32 mouse cellular contexts compared by ENCODE assay signal in the genomic region with DNA sequence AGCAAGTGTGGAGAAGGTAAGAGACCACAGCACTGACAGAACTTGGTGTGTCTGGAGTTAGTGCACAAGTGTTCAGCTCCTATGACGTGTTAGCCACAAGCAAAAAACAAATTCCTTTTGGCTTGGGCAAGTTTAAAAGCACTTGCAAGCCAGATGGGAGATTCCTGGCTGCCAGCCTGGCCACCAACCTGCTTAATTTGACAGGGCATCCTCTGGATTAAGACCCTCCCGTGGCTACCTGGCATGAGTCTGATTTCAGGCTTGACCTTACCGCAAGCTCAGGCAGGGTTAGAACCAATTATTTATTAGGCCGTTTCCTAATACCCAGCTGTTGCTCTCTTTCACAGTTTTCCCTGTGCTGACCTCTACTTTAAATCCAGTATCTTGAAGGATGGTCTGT. TPM values are rescaled to one million over a fixed set of nuclear protein-coding genes. Genes with fewer than 3 reads are reported as not detected.
A peak's percentile ranks its signal among the peaks of the same experiment; 100 is the strongest.
DNase-seq lines count a peak whose midpoint lies in the region; ATAC-seq and TF ChIP-seq lines count a peak whose summit lies in the region.
"Had no signal": no experiment of that assay in that cellular context is flagged by ENCODE, and none has a peak within 500 bp of the region (broad histone marks: within the 10 kb centered on the region; RNA-seq: fewer than 3 reads in every experiment).

No protein-coding gene starts in this region.

- H3K9ac ChIP-seq in hindbrain, embryonic 12.5 days, result no peak overlapping the region
- H3K9ac ChIP-seq in lung, embryonic 16.5 days (ENCODE audit: low read length), result no peak overlapping the region
- H3K9ac ChIP-seq in ES-Bruce4 (ENCODE audit: low read depth, poor library complexity, severe bottlenecking), result peak overlapping the region; percentile 91; the same call in 1 of the 2 replicates
- H3K9ac ChIP-seq: liver, embryonic 14.5 days had no signal

- H3K4me2 ChIP-seq in hindbrain, embryonic 12.5 days (replicated peaks), result no peak overlapping the region
- H3K4me2 ChIP-seq in lung, embryonic 16.5 days (ENCODE audit: low read depth, low read length), result no peak overlapping the region

- H3K9me3 ChIP-seq in hindbrain, embryonic 10.5 days, result no peaks in the 10 kb centered on the region
- H3K9me3 ChIP-seq in hindbrain, embryonic 12.5 days (replicated peaks), result no peaks in the 10 kb centered on the region
- H3K9me3 ChIP-seq in lung, embryonic 16.5 days (ENCODE audit: control insufficient read depth, low read length), result no peaks in the 10 kb centered on the region
- H3K9me3 ChIP-seq in E14TG2a.4 (ENCODE audit: low read length) (no peaks in the 10 kb centered on the region), ES-Bruce4 (replicated peaks; ENCODE audit: control insufficient read depth, insufficient read depth, low read length, poor library complexity, severe bottlenecking) (no peaks in the 10 kb centered on the region)
- H3K9me3 ChIP-seq: heart, embryonic 12.5 days; hindbrain, embryonic 15.5 days; neural tube, embryonic 12.5 days had no signal

- H3K27ac ChIP-seq in hindbrain, embryonic 10.5 days, result peak overlapping the region; percentile 57; the same call in 1 of the 2 replicates
- H3K27ac ChIP-seq in hindbrain, embryonic 12.5 days, result no peak overlapping the region
- H3K27ac ChIP-seq in lung, embryonic 16.5 days (ENCODE audit: low read length), result peak overlapping the region; percentile 96
- H3K27ac ChIP-seq in ES-Bruce4 (ENCODE audit: insufficient read depth, low read length), result no peak overlapping the region
- H3K27ac ChIP-seq: hindbrain, embryonic 15.5 days; layer of hippocampus, adult 2 months; liver, embryonic 14.5 days; neural tube, embryonic 12.5 days had no signal

- no peak overlapping the region for H3K4me3 ChIP-seq in hindbrain, embryonic 10.5 days
- H3K4me3 ChIP-seq in hindbrain, embryonic 12.5 days, result no peak overlapping the region
- H3K4me3 ChIP-seq in lung, embryonic 16.5 days (ENCODE audit: low read length), result no peak overlapping the region
- H3K4me3 ChIP-seq in E14TG2a.4 (replicated peaks; ENCODE audit: low read length) (peak overlapping the region; percentile 94; the same call in 1 of the 2 replicates), ES-Bruce4 (ENCODE audit: low read depth, low read length) (no peak overlapping the region)
- H3K4me3 ChIP-seq: heart, adult 2 months had no signal

- ATAC-seq in hindbrain, embryonic 12.5 days (ENCODE audit: low FRiP score), result no peak
- no peak for ATAC-seq in lung, embryonic 16.5 days (ENCODE audit: low read depth)
- ATAC-seq: forebrain, embryonic 16.5 days; inflammation-experienced regulatory T-cells, adult 6 months; midbrain, embryonic 16.5 days; Patski had no signal

- no peak for TF ChIP-seq EP300 in ES-Bruce4 (IDR thresholded peaks at IDR 0.05; ENCODE audit: insufficient read depth, low read depth, low read length)

- H3K27me3 ChIP-seq in hindbrain, embryonic 10.5 days (ENCODE audit: insufficient read depth, poor library complexity, severe bottlenecking), result peaks cover 40% of the 10 kb centered on the region; the same call in 1 of the 2 replicates
- no peaks in the 10 kb centered on the region; the same call in 1 of the 2 replicates for H3K27me3 ChIP-seq in hindbrain, embryonic 12.5 days
- H3K27me3 ChIP-seq in lung, embryonic 16.5 days (ENCODE audit: control insufficient read depth, insufficient read depth, low read depth, low read length), result no peaks in the 10 kb centered on the region
- H3K27me3 ChIP-seq in E14TG2a.4 (ENCODE audit: insufficient read depth, low read length) (peaks cover 27% of the 10 kb centered on the region), ES-Bruce4 (ENCODE audit: control insufficient read depth, insufficient read depth, low read length, poor library complexity, severe bottlenecking) (no peaks in the 10 kb centered on the region)
- H3K27me3 ChIP-seq: hindbrain, embryonic 15.5 days had no signal

- no peak for TF ChIP-seq CTCF in E14TG2a.4 (conservative IDR thresholded peaks at IDR 0.05; ENCODE audit: low read length)
- no peak for TF ChIP-seq CTCF in ES-Bruce4 (IDR thresholded peaks at IDR 0.05; ENCODE audit: low read depth, low read length)

- no peak for TF ChIP-seq POLR2A in ES-Bruce4 (IDR thresholded peaks at IDR 0.05; ENCODE audit: insufficient read depth, low read length)

- no peaks in the 10 kb centered on the region for H3K36me3 ChIP-seq in hindbrain, embryonic 10.5 days
- H3K36me3 ChIP-seq in hindbrain, embryonic 12.5 days, result no peaks in the 10 kb centered on the region
- no peaks in the 10 kb centered on the region for H3K36me3 ChIP-seq in lung, embryonic 16.5 days (ENCODE audit: control insufficient read depth, insufficient read depth, low read length)
- no peaks in the 10 kb centered on the region for H3K36me3 ChIP-seq in E14TG2a.4 (ENCODE audit: insufficient read depth, low read length)
- no peaks in the 10 kb centered on the region for H3K36me3 ChIP-seq in ES-Bruce4 (ENCODE audit: control insufficient read depth, insufficient read depth, low read length, poor library complexity, severe bottlenecking)
- H3K36me3 ChIP-seq: G1E; heart, embryonic 12.5 days; hindbrain, embryonic 15.5 days; neural tube, embryonic 12.5 days had no signal

- no peak for DNase-seq in hindbrain, embryonic 10.5 days (ENCODE audit: low spot score)
- no peak for DNase-seq in lung, postnatal 14 days
- no peak for DNase-seq in spleen, adult 12 weeks (ENCODE audit: low spot score)
- DNase-seq: adrenal gland, postnatal 10 days; B cell, adult 2 months; cerebellum, adult 18-20 months; cerebellum, postnatal 36 days; gastrocnemius, adult 2 months; heart, adult 2 months; heart, postnatal 4 days; kidney, adult 2 months; kidney, postnatal 36 days; liver; lung, adult 2 months; retina, postnatal 1 day; right cerebral cortex, postnatal 14 days; thymus, adult 18-20 months; thymus, postnatal 25 days had no signal

- 71% methylated on average over 4 of the region's 4 CpGs for WGBS in hindbrain, embryonic 10.5 days
- 78% methylated on average over 4 of the region's 4 CpGs for WGBS in hindbrain, embryonic 12.5 days
- 84% methylated on average over 4 of the region's 4 CpGs for WGBS in lung, embryonic 16.5 days

- peaks cover 75% of the 10 kb centered on the region for H3K4me1 ChIP-seq in hindbrain, embryonic 10.5 days (replicated peaks)
- peaks cover 42% of the 10 kb centered on the region for H3K4me1 ChIP-seq in hindbrain, embryonic 12.5 days
- peaks cover 39% of the 10 kb centered on the region for H3K4me1 ChIP-seq in lung, embryonic 16.5 days (replicated peaks; ENCODE audit: control insufficient read depth, insufficient read depth, low read length)
- H3K4me1 ChIP-seq in E14TG2a.4 (replicated peaks; ENCODE audit: low read depth, low read length) (peaks cover 87% of the 10 kb centered on the region), ES-Bruce4 (ENCODE audit: control insufficient read depth, insufficient read depth, low read length) (peaks cover 4% of the 10 kb centered on the region)

RNA-seq across cellular contexts. Expression of a gene that starts 1.7 kb away (rescaled TPM):
- 6.6 and 7.2 TPM in 2 replicates for polyA plus RNA-seq in hindbrain, embryonic 10.5 days (2016; fragmentation: Nextera tagmentation; extraction: Ambion mirVana)
- polyA plus RNA-seq in hindbrain, embryonic 12.5 days (2016; fragmentation: Nextera tagmentation; extraction: Ambion mirVana), result 12.9 and 13.0 TPM in 2 replicates
- 3.9 and 4.6 TPM in 2 replicates for polyA plus RNA-seq in lung, embryonic 16.5 days (2015; fragmentation: Nextera tagmentation; extraction: Ambion mirVana)
- polyA plus RNA-seq in ES-Bruce4 (2011; ENCODE audit: insufficient read depth, insufficient read length, low read depth, missing spikeins), result 10.3 and 13.1 TPM in 2 replicates
- polyA plus RNA-seq: G1E had no signal

Comparison
In these comparisons a context has a peak if more than half of its experiments do, and no peak if none do; other contexts are left out.
1. H3K27ac ChIP-seq: peak in hindbrain, embryonic 10.5 days (single experiment) and lung, embryonic 16.5 days (single experiment); none in hindbrain, embryonic 12.5 days (single experiment) and ES-Bruce4 (single experiment).